Mouse (Mus musculus) midbrain, embryonic 12.5 days (tissue): Measurements from ENCODE around the gene Gm10065. TPM values are rescaled to one million over a fixed set of nuclear protein-coding genes. Genes with fewer than 3 reads are reported as not detected.
"Not testable (repeated sequence)": the region's sequence is repeated elsewhere in the genome, so short reads cannot be mapped to it uniquely, and the experiment has no call there.

Experiments used
- ATAC-seq: fragments of 200-750 bp; cut with Nextera tagmentation; 2 replicates; pipeline ENCODE4 v1.8.0; 2017; ENCODE audit warnings: low read depth, moderate TSS enrichment, moderate library complexity; ENCODE audit not compliant: low FRiP score
- H3K27ac ChIP-seq: fragments of 300-500 bp; sonication (generic); replicated peaks from 2 replicates; pipeline ENCODE4 v1.5.1; 2016; ENCODE audit warnings: mild to moderate bottlenecking
- H3K27me3 ChIP-seq: fragments of 300-500 bp; sonication (generic); 2 replicates; pipeline ENCODE4 v1.6.1; 2016; ENCODE audit warnings: mild to moderate bottlenecking
- H3K36me3 ChIP-seq: fragments of 300-500 bp; sonication (generic); 2 replicates; pipeline ENCODE4 v1.6.1; 2016
- H3K4me1 ChIP-seq: fragments of 300-500 bp; sonication (generic); 2 replicates; pipeline ENCODE4 v1.6.1; 2016
- H3K4me2 ChIP-seq: fragments of 300-500 bp; sonication (generic); replicated peaks from 2 replicates; pipeline ENCODE4 v1.6.1; 2016; ENCODE audit warnings: mild to moderate bottlenecking, moderate library complexity
- H3K4me3 ChIP-seq: fragments of 300-500 bp; sonication (generic); 2 replicates; pipeline ENCODE4 v1.5.1; 2016; ENCODE audit warnings: mild to moderate bottlenecking
- H3K9ac ChIP-seq: fragments of 300-500 bp; sonication (generic); replicated peaks from 2 replicates; pipeline ENCODE4 v1.6.1; 2016; ENCODE audit warnings: mild to moderate bottlenecking, moderate library complexity
- H3K9me3 ChIP-seq: fragments of 300-500 bp; sonication (generic); 2 replicates; pipeline ENCODE4 v1.6.1; 2016; ENCODE audit warnings: mild to moderate bottlenecking
- WGBS: fragments of 180-500 bp; shearing (Covaris S2); methylation state at CpG from one replicate; pipeline ENCODE4 v1.1.7; 2016; 5-methylcytosine and 5-hydroxymethylcytosine counted together
- polyA plus RNA-seq: library from polyadenylated mRNA; unstranded; fragments of >200 nt; fragmentation: Nextera tagmentation; extraction: Ambion mirVana; gene quantifications from 2 replicates; pipeline ENCODE4 v1.2.1, GENCODE M21; 2016

The Gm10065 gene
- polyA plus RNA-seq, 1 experiment from 2014 or later: not detected

DNA sequence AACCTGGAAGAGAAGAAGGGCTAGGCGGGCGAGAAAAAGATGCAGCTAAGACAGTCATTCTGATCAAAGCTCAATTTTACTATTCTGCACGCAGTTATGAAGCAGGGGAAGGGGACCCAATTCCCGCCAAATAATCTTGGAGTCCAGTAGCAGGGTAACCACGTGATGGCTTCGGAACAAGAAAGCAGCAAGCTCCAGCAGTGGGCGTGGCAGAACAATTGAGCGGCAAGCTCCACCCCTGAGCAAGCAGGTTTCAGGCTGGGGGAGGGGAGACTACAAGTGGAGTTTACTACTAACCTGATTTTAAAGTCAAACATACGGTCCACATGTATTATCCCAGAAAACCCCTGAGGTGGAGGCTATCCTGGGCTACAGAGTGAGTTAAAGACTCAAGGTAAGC, 16.7 kb downstream of the Gm10065 start:
- H3K9ac ChIP-seq, H3K4me1 ChIP-seq, H3K36me3 ChIP-seq, ATAC-seq, H3K9me3 ChIP-seq, H3K27ac ChIP-seq, H3K4me2 ChIP-seq, H3K4me3 ChIP-seq: not testable (repeated sequence)
- 60% methylated on average over 9 of the region's 9 CpGs for WGBS
- H3K27me3 ChIP-seq: peaks cover 23% of the 10 kb centered on the region

DNA sequence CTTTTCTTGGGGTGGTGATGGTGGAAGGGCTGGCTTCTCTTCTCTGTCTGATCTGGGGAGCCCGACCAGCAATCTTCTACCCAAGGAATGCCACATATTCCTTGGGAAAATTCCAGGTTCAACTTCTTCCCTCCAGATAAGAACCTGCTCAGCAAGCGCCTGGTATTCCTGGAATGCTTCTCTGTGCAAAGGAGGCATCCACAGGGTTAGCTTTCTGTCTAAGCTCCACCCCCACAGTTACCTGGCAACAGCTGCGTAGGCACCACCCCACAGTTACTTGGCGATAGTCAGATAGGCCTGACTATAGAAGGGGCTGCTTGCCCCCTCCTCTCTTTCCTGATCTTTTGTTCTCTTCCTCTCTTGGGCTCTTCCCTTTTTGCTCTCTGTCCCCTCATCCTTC, 22.9 kb downstream of the Gm10065 start:
- Histone ChIP-seq H3K36me3 (no peaks in the 10 kb centered on the region), H3K9ac (no peak overlapping the region), H3K9me3 (no peaks in the 10 kb centered on the region), H3K4me2 (no peak overlapping the region), H3K4me1 (peaks cover 9% of the 10 kb centered on the region), H3K27ac (no peak overlapping the region), H3K27me3 (peaks cover 30% of the 10 kb centered on the region), H3K4me3 (no peak overlapping the region)
- ATAC-seq: no peak
- 10% methylated on average over 4 of the region's 4 CpGs for WGBS

DNA sequence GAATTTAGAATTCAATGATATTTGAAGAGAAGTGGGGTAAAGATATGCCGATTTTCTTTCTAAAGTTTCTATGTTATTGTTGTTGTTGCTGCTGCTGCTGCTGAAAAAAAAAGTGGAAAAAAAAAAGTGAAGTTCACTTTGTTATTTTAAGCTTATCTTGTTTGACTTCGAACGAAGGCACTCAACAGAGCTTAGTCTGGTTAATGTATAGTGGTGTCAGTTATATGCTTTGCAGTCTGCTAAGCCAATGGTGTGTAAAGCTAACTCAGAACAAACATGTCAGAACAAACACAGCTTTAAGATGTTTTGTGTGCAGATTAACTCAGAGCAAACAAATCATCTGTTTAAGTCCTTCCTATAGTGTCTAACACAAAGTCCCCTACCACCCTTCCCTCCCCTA, 25.1 kb downstream of the Gm10065 start:
- Histone ChIP-seq H3K4me2 (no peak overlapping the region), H3K27me3 (peaks cover 22% of the 10 kb centered on the region), H3K36me3 (0 out of 2 replicates have a peak, but pooled peaks cover 3% of the 10 kb centered on the region), H3K4me1 (peaks cover 9% of the 10 kb centered on the region), H3K9ac (no peak overlapping the region), H3K27ac (no peak overlapping the region), H3K9me3 (no peaks in the 10 kb centered on the region), H3K4me3 (no peak overlapping the region)
- 87% methylated on average over 3 of the region's 3 CpGs for WGBS
- ATAC-seq: no peak

DNA sequence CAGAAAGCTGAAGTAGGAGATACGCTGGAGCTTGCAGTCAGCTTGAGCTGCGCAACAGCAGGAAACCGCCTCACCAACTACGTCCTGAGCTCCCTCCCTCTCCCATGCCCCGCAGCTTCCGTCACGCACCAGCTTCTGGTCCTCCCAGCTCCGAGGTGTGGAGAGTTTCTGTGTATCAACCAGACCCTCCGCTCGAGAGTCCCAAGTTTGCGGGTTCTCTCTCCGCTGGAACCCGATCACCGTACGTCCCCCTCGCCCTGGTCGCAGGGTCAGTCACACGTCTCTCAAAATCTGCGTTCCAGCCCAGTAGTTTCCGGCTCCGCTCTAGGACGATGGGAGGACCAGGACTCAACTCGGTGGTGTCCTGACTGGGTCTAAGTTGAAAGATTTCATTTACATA, 25.8 kb downstream of the Gm10065 start, which contains the start of gene Zscan26:
Zscan26 (minus strand) TSS at position 282 of the 400 bp plus-strand sequence.
- under 1% methylated on average over 23 of the region's 23 CpGs for WGBS
- H3K27ac ChIP-seq: peak within 1 kb of the TSS; percentile 50; the same call in 1 of the 2 replicates
- no peaks in the 10 kb centered on the region for H3K9me3 ChIP-seq
- H3K4me3 ChIP-seq: peak within 1 kb of the TSS; percentile 71
- H3K4me1 ChIP-seq: peaks cover 9% of the 10 kb centered on the region
- peak within 1 kb of the TSS; percentile 73 for H3K9ac ChIP-seq
- peaks cover 22% of the 10 kb centered on the region for H3K27me3 ChIP-seq
- H3K4me2 ChIP-seq: peak within 1 kb of the TSS; percentile 84
- H3K36me3 ChIP-seq: 0 out of 2 replicates have a peak, but pooled peaks cover 10% of the 10 kb centered on the region
- peak; percentile 93 for ATAC-seq

DNA sequence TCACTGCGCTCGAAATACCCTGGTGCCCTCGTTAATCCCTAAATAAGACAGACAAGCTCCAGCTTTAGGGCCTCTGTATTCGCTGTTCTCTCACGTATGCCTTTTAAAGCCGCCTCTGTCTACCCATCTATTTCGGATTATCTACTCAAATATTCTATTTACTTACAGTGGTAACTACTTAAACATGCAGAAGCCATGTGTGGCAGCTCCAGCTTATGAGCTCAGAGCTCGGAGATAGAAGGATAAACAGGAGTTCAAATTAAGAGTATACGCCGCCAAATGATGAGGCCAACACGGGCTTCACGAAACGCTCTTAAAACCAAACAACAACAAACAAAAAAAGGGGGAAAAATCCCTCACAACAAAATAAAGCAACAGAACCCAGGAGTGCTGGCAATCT, 26.2 kb downstream of the Gm10065 start:
- peaks cover 22% of the 10 kb centered on the region for H3K27me3 ChIP-seq
- peak overlapping the region; percentile 71 for H3K4me3 ChIP-seq
- peaks cover 9% of the 10 kb centered on the region for H3K4me1 ChIP-seq
- H3K4me2 ChIP-seq: peak overlapping the region; percentile 84
- no peak; the same call in 1 of the 2 replicates for ATAC-seq
- H3K36me3 ChIP-seq: peaks cover 14% of the 10 kb centered on the region
- peak overlapping the region; percentile 73 for H3K9ac ChIP-seq
- WGBS: under 1% methylated on average over 13 of the region's 13 CpGs
- no peaks in the 10 kb centered on the region for H3K9me3 ChIP-seq
- H3K27ac ChIP-seq: peak overlapping the region; percentile 50; the same call in 1 of the 2 replicates

DNA sequence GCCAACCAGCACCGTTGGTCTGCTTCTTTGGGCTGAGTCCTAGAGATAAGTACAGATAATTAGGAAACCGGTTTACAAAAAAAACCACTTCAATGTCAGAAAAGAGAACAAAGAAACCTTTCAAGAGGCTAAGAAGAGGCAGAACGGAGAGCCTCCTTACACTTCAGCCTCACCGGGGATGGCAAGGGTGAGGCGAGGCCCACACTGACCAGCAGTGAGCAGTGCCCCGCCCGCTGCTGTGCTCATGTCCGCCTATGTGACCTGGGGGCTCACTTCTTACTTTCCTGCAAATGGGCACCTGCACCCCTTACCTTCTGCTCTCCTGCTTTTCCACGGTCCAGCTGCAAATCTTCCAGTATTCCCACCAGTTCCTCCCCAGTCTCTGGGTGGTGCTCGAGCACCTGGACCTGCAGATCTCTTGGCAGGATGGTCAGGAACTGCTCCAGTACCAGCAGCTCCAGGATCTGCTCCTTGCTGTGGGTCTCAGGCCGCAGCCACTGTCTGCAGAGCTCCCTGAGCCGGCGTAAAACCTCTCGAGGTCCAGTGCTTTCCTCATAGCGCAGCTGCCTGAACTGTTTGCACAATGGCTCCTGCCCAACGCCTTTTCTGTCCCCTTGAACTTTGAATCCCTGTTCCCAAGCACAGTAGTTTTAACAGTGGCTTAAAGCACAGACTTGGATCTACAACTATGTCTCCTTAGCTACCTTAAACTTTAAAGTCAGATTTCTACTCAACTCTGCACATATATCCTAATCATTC, 31.2 kb downstream of the Gm10065 start:
- Histone ChIP-seq H3K9me3 (no peaks in the 10 kb centered on the region), H3K4me1 (peaks cover 9% of the 10 kb centered on the region), H3K27ac (no peak overlapping the region), H3K4me2 (no peak overlapping the region), H3K27me3 (no peaks in the 10 kb centered on the region), H3K9ac (no peak overlapping the region), H3K4me3 (no peak overlapping the region), H3K36me3 (peaks cover 54% of the 10 kb centered on the region)
- no peak for ATAC-seq
- WGBS: 86% methylated on average over 16 of the region's 16 CpGs

DNA sequence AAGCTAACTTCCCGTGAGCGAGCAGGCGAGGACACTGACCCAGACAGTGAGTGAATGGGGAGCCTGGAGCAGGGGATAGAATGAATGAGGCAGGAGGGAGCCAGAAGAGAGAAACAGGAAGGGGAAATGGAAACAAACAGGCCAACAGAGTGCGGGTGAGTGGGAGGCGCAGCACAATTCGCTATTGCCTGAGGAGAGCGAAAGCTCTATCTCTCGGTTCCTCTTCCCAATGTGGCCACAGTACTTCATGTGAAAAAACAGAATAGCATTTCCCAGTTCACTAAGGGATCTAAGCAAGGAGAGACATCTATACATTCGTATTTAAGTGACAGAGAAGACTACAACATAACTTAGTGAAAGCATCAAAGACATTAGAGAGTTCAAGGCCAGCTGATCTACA, 32.4 kb downstream of the Gm10065 start:
- no peaks in the 10 kb centered on the region for H3K4me1 ChIP-seq
- no peak for ATAC-seq
- no peak overlapping the region for H3K4me3 ChIP-seq
- H3K9ac ChIP-seq: no peak overlapping the region
- no peaks in the 10 kb centered on the region for H3K9me3 ChIP-seq
- H3K4me2 ChIP-seq: no peak overlapping the region
- peaks cover 54% of the 10 kb centered on the region for H3K36me3 ChIP-seq
- no peak overlapping the region for H3K27ac ChIP-seq
- no peaks in the 10 kb centered on the region for H3K27me3 ChIP-seq
- 93% methylated on average over 9 of the region's 9 CpGs for WGBS

DNA sequence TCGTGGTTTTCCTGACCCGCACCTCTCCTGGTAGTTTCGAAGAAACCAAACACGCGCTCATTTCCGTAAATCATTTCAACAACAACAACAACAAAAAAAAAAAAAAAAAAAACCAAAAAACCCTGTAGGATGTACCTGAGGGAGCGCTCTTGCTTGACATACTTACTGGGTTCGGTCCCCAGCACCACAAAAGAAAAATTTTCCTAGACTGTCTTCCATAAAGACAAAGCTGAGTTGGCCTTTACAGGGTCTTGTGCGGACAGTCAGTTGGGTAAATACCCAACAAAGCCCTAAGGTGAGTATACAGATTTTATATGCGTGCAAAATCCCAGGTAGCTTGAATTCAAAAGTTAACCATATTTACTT, 38.1 kb downstream of the Gm10065 start:
- H3K9ac ChIP-seq: peak overlapping the region; percentile 72; the same call in 1 of the 2 replicates
- H3K27me3 ChIP-seq: no peaks in the 10 kb centered on the region
- no peaks in the 10 kb centered on the region for H3K9me3 ChIP-seq
- H3K27ac ChIP-seq: peak overlapping the region; percentile 67; the same call in 1 of the 2 replicates
- H3K4me2 ChIP-seq: peak overlapping the region; percentile 85
- peak overlapping the region; percentile 59 for H3K4me3 ChIP-seq
- 16% methylated on average over 10 of the region's 10 CpGs for WGBS
- ATAC-seq: peak; percentile 28
- peaks cover 29% of the 10 kb centered on the region for H3K36me3 ChIP-seq
- H3K4me1 ChIP-seq: peaks cover 9% of the 10 kb centered on the region; the same call in 1 of the 2 replicates

DNA sequence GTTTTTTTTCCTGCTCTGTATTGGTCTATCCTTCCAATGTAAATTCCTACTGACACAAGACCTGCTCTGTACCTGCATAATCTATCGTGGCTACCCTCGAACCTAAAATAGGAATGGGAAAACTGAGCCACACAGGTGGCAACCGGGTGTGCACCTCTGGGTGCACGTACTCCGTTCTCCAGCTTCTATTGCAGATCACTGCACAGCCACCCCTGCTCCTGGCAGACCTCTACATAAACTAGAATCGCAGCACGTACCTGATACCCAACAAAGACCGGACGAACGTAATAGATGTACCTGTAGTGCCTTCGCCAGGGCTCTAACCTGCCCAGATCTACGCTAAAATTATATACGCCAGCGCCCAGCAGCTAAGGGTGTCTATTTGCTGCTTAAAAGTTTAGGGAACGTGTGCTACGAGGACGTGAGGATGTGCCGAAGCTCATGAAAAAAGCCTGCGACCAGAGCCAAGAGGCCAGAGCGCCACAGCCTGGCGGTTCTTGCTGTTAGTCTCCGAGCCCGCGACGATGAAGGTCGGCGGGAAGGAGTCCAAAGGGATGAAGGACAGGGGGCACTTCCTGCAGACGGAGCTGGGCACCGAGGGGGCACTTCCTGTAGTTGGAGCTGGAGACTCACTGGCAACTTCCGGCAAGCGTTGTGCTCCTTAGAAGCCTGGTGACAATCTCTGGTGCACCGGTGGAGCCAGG, 38.6 kb downstream of the Gm10065 start, which contains the start of gene Pgbd1:
Pgbd1 (minus strand) TSS at position 556 of the 704 bp plus-strand sequence.
- Histone ChIP-seq H3K4me2 (peak within 1 kb of the TSS; percentile 85), H3K9me3 (no peaks in the 10 kb centered on the region), H3K9ac (peak within 1 kb of the TSS; percentile 72), H3K36me3 (peaks cover 27% of the 10 kb centered on the region), H3K27ac (peak within 1 kb of the TSS; percentile 67), H3K4me3 (peak within 1 kb of the TSS; percentile 59), H3K27me3 (no peaks in the 10 kb centered on the region), H3K4me1 (peaks cover 9% of the 10 kb centered on the region; the same call in 1 of the 2 replicates)
- ATAC-seq: peak; percentile 94
- 1% methylated on average over 32 of the region's 32 CpGs for WGBS

DNA sequence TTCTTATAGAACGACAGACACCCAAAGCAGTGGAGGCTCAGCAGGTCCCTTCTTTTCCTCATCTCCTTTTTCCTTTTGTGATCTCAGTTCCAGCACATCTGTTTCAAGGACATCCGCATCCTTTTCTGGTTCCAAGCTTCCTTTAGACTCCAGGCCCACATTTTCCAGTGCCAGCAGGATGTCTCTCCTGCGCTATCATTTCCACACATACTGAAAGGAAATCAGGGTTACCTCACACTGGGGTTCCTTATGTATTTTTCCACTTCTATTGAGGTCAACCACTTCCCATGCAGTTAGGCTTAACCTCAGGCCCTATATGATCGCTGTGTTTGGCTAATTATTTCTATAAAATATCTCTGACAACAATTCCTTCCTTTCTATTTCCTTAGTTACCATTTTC, 43.8 kb downstream of the Gm10065 start:
- 0 out of 2 replicates have a peak, but pooled peaks cover 5% of the 10 kb centered on the region for H3K4me1 ChIP-seq
- no peak overlapping the region for H3K4me3 ChIP-seq
- no peaks in the 10 kb centered on the region for H3K36me3 ChIP-seq
- H3K9me3 ChIP-seq: no peaks in the 10 kb centered on the region
- H3K9ac ChIP-seq: no peak overlapping the region
- no peak overlapping the region for H3K27ac ChIP-seq
- WGBS: 85% methylated on average over 4 of the region's 4 CpGs
- ATAC-seq: no peak
- no peaks in the 10 kb centered on the region for H3K27me3 ChIP-seq
- H3K4me2 ChIP-seq: no peak overlapping the region
